Mouse (Mus musculus): Measurements from ENCODE around the gene Stxbp1. TPM values are rescaled to one million over a fixed set of nuclear protein-coding genes. Genes with fewer than 3 reads are reported as not detected.

Gene Stxbp1
- polyA plus RNA-seq, 1 experiment: 7.0 TPM

- no peak overlapping the region for H3K4me3 ChIP-seq (ENCODE audit: low read depth, low read length)
- 67% methylated on average over 10 of the region's 10 CpGs for WGBS
These were observed 94.9 kb downstream of the Stxbp1 start for GRCm38 (mm10) chr2:32752181-32752580.

DNA sequence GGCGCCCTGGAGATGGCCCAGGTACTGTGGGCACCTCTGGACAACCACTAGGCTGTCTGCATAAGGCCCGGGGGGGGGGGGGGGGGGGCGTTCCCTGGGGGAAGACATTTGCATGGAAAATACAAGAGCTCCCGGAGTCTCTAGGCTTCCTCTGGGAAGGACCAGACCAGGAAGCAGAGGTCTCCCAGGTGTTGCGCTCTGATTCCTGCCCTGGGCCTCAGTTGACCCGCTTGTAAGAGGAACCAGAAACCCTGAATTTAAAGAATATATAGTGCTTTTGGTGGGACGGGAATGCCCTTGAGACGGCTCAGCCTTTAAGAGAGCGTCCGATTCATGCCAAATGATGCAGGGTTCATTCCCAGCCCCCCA is 95.4 kb downstream of the Stxbp1 start:
- no peaks in the 10 kb centered on the region; the same call in 1 of the 2 replicates for H3K36me3 ChIP-seq (ENCODE audit: control insufficient read depth, insufficient read depth, low read length)
- H3K27ac ChIP-seq (ENCODE audit: insufficient read depth, low read depth, low read length): no peak overlapping the region
- no peak for TF ChIP-seq CTCF (IDR thresholded peaks at IDR 0.05; ENCODE audit: extremely low read depth, insufficient read length, insufficient replicate concordance, low read depth, low read length)
- TF ChIP-seq POLR2A (IDR thresholded peaks at IDR 0.05; ENCODE audit: low read depth, low read length): no peak
- peak overlapping the region; percentile 59 for H3K4me3 ChIP-seq (ENCODE audit: low read depth, low read length)
- H3K4me1 ChIP-seq (ENCODE audit: control insufficient read depth, insufficient read depth, insufficient read length, low read length): peaks cover 3% of the 10 kb centered on the region
- 22% methylated on average over 10 of the region's 10 CpGs for WGBS
- H3K27me3 ChIP-seq (ENCODE audit: control insufficient read depth, insufficient read depth, low read length): no peaks in the 10 kb centered on the region

More at GRCm38 (mm10) chr2:32752181-32752580, 94.9 kb downstream of the Stxbp1 start:
- Histone ChIP-seq H3K27ac (ENCODE audit: insufficient read depth, low read depth, low read length) (no peak overlapping the region), H3K27me3 (ENCODE audit: control insufficient read depth, insufficient read depth, low read length) (no peaks in the 10 kb centered on the region), H3K36me3 (ENCODE audit: control insufficient read depth, insufficient read depth, low read length) (no peaks in the 10 kb centered on the region; the same call in 1 of the 2 replicates), H3K4me1 (ENCODE audit: control insufficient read depth, insufficient read depth, insufficient read length, low read length) (peaks cover 3% of the 10 kb centered on the region)
- TF ChIP-seq POLR2A (IDR thresholded peaks at IDR 0.05; ENCODE audit: low read depth, low read length) (no peak), CTCF (IDR thresholded peaks at IDR 0.05; ENCODE audit: extremely low read depth, insufficient read length, insufficient replicate concordance, low read depth, low read length) (no peak)

GRCm38 (mm10) chr2:32750887-32751664 is 96.0 kb downstream of the Stxbp1 start:
- H3K27ac ChIP-seq (ENCODE audit: insufficient read depth, low read depth, low read length): no peak overlapping the region
- no peaks in the 10 kb centered on the region; the same call in 1 of the 2 replicates for H3K36me3 ChIP-seq (ENCODE audit: control insufficient read depth, insufficient read depth, low read length)
- peak overlapping the region; percentile 59 for H3K4me3 ChIP-seq (ENCODE audit: low read depth, low read length)
- peaks cover 5% of the 10 kb centered on the region for H3K4me1 ChIP-seq (ENCODE audit: control insufficient read depth, insufficient read depth, insufficient read length, low read length)
- WGBS: 21% methylated on average over 31 of the region's 31 CpGs
- TF ChIP-seq CTCF (IDR thresholded peaks at IDR 0.05; ENCODE audit: extremely low read depth, insufficient read length, insufficient replicate concordance, low read depth, low read length): no peak
- TF ChIP-seq POLR2A (IDR thresholded peaks at IDR 0.05; ENCODE audit: low read depth, low read length): no peak
- H3K27me3 ChIP-seq (ENCODE audit: control insufficient read depth, insufficient read depth, low read length): no peaks in the 10 kb centered on the region

- Histone ChIP-seq H3K36me3 (ENCODE audit: control insufficient read depth, insufficient read depth, low read length) (no peaks in the 10 kb centered on the region; the same call in 1 of the 2 replicates), H3K27ac (ENCODE audit: insufficient read depth, low read depth, low read length) (no peak overlapping the region), H3K4me3 (ENCODE audit: low read depth, low read length) (no peak overlapping the region), H3K27me3 (ENCODE audit: control insufficient read depth, insufficient read depth, low read length) (no peaks in the 10 kb centered on the region), H3K4me1 (ENCODE audit: control insufficient read depth, insufficient read depth, insufficient read length, low read length) (peaks cover 5% of the 10 kb centered on the region)
- TF ChIP-seq CTCF (IDR thresholded peaks at IDR 0.05; ENCODE audit: extremely low read depth, insufficient read length, insufficient replicate concordance, low read depth, low read length): peak; percentile 18; the same call in 1 of the 2 replicates
- no peak for TF ChIP-seq POLR2A (IDR thresholded peaks at IDR 0.05; ENCODE audit: low read depth, low read length)
- WGBS: 68% methylated on average over 7 of the region's 7 CpGs
These were observed 96.8 kb downstream of the Stxbp1 start for GRCm38 (mm10) chr2:32750199-32750598.

- 86% methylated on average over 16 of the region's 16 CpGs for WGBS
- Histone ChIP-seq H3K27me3 (ENCODE audit: control insufficient read depth, insufficient read depth, low read length) (no peaks in the 10 kb centered on the region), H3K27ac (ENCODE audit: insufficient read depth, low read depth, low read length) (no peak overlapping the region), H3K4me3 (ENCODE audit: low read depth, low read length) (no peak overlapping the region), H3K4me1 (ENCODE audit: control insufficient read depth, insufficient read depth, insufficient read length, low read length) (peaks cover 5% of the 10 kb centered on the region), H3K36me3 (ENCODE audit: control insufficient read depth, insufficient read depth, low read length) (no peaks in the 10 kb centered on the region; the same call in 1 of the 2 replicates)
- TF ChIP-seq POLR2A (IDR thresholded peaks at IDR 0.05; ENCODE audit: low read depth, low read length): no peak
- TF ChIP-seq CTCF (IDR thresholded peaks at IDR 0.05; ENCODE audit: extremely low read depth, insufficient read length, insufficient replicate concordance, low read depth, low read length): no peak
These were observed 98.0 kb downstream of the Stxbp1 start for GRCm38 (mm10) chr2:32749082-32749481.

GRCm38 (mm10) chr2:32744272-32744982 is 102.6 kb downstream of the Stxbp1 start:
- Histone ChIP-seq H3K4me3 (ENCODE audit: low read depth, low read length) (no peak overlapping the region), H3K4me1 (ENCODE audit: control insufficient read depth, insufficient read depth, insufficient read length, low read length) (peaks cover 6% of the 10 kb centered on the region; the same call in 1 of the 2 replicates), H3K36me3 (ENCODE audit: control insufficient read depth, insufficient read depth, low read length) (no peaks in the 10 kb centered on the region), H3K27me3 (ENCODE audit: control insufficient read depth, insufficient read depth, low read length) (peaks cover 14% of the 10 kb centered on the region), H3K27ac (ENCODE audit: insufficient read depth, low read depth, low read length) (no peak overlapping the region)
- TF ChIP-seq CTCF (IDR thresholded peaks at IDR 0.05; ENCODE audit: extremely low read depth, insufficient read length, insufficient replicate concordance, low read depth, low read length): no peak
- no peak for TF ChIP-seq POLR2A (IDR thresholded peaks at IDR 0.05; ENCODE audit: low read depth, low read length)
- 71% methylated on average over 15 of the region's 15 CpGs for WGBS

GRCm38 (mm10) chr2:32742173-32742531 is 104.9 kb downstream of the Stxbp1 start:
- Histone ChIP-seq H3K36me3 (ENCODE audit: control insufficient read depth, insufficient read depth, low read length) (no peaks in the 10 kb centered on the region), H3K4me1 (ENCODE audit: control insufficient read depth, insufficient read depth, insufficient read length, low read length) (peaks cover 6% of the 10 kb centered on the region; the same call in 1 of the 2 replicates), H3K4me3 (ENCODE audit: low read depth, low read length) (no peak overlapping the region), H3K27me3 (ENCODE audit: control insufficient read depth, insufficient read depth, low read length) (peaks cover 14% of the 10 kb centered on the region), H3K27ac (ENCODE audit: insufficient read depth, low read depth, low read length) (no peak overlapping the region)
- TF ChIP-seq CTCF (IDR thresholded peaks at IDR 0.05; ENCODE audit: extremely low read depth, insufficient read length, insufficient replicate concordance, low read depth, low read length): no peak
- no peak for TF ChIP-seq POLR2A (IDR thresholded peaks at IDR 0.05; ENCODE audit: low read depth, low read length)
- 18% methylated on average over 18 of the region's 18 CpGs for WGBS
